Mouse (Mus musculus) gastrocnemius, adult 2 months (tissue): Measurements from ENCODE around the gene Polg2. TPM values are rescaled to one million over a fixed set of nuclear protein-coding genes. Genes with fewer than 3 reads are reported as not detected.
A peak's percentile ranks its signal among the peaks of the same experiment; 100 is the strongest.

Experiments
- DNase-seq: peaks from one replicate; pipeline ENCODE4 v3.0.0; 2022
- H3K27ac ChIP-seq: fragments of 200-600 bp; 2 replicates; pipeline ENCODE4 v1.8.1; 2022; ENCODE audit warnings: mild to moderate bottlenecking
- H3K4me3 ChIP-seq: fragments of 200-600 bp; 2 replicates; pipeline ENCODE4 v1.8.1; 2022; ENCODE audit warnings: mild to moderate bottlenecking, moderate library complexity
- CTCF ChIP-seq: fragments of 200-600 bp; IDR thresholded peaks from 2 replicates; pipeline ENCODE4 v1.8.1; 2022; ENCODE audit warnings: antibody characterized with exemption, mild to moderate bottlenecking, moderate library complexity
- intact Hi-C: fragments of 180-260 bp; cut with DNase I; formaldehyde crosslinking; loops from one replicate; pipeline ENCODE4 v1.15.1; 2025
- long read RNA-seq, 2 experiments: library from polyadenylated mRNA; stranded (forward); transcript quantifications; one replicate each; pipeline ENCODE4 v2.0.0; 2021
- total RNA-seq, 2 experiments: library from RNA; stranded (reverse); gene quantifications; 2 replicates each; pipeline ENCODE4 v1.2.3; 2021

Gene Polg2
- total RNA-seq: 1 to 10 TPM; 2.4 to 3.3 TPM
- long read RNA-seq, experiment 1, partial matches to known transcripts: 0 of 1 reads
- long read RNA-seq, experiment 1, other reads (novel, unspliced or antisense): 0 of 1 reads
- long read RNA-seq, experiment 2, partial matches to known transcripts: 0 of 3 reads
- long read RNA-seq, experiment 2, other reads (novel, unspliced or antisense): 1 of 3 reads

DNA sequence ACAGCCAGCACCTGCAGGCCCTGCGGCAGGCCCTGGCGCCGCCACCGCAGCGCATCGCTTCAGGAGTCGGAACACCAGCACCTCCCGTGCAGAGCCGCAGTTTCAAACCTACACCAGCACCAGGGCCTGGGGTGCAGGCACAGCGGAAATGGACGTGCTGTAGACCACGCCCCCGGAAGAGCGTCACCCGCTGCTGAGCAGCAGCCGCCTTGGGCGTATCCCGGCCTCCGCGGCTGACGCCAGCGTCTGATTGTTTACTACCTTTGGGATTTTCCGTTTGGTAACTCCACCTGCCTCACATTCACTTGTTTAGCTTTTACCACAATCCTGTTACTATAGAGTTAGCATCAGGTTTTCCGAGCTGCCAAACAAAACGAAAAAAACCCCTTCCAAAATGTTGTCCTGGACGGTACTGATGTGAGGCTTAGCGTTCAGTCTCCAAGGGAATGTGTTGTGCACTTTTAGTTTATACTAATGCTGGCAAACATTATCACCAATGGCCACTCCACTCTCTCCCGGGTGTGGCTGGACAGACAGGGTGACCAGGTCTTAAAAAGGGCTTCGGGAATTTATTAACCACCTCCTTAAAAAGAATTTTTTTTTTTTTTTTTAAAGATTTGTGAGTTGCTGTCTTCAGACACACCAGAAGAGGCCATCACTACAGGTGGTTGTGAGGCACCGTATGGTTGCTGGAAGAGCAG lies at the start of gene Polg2:
Polg2 (minus strand) TSS at position 150 of the 701 bp plus-strand sequence.
- DNase-seq: peak; percentile 94
- intact Hi-C loops: no loop called here

GRCm38 (mm10) chr11:106828079-106828478 lies 48.7 kb upstream of the Polg2 start:
- Histone ChIP-seq H3K4me3 (no peak overlapping the region), H3K27ac (no peak overlapping the region)
- DNase-seq: no peak
- intact Hi-C loops: no loop called here
- no peak for TF ChIP-seq CTCF

More for the DNA sequence above, at the start of gene Polg2:
- H3K4me3 ChIP-seq: peak within 1 kb of the TSS; percentile 90
- TF ChIP-seq CTCF: no peak
- H3K27ac ChIP-seq: peak within 1 kb of the TSS; percentile 96

DNA sequence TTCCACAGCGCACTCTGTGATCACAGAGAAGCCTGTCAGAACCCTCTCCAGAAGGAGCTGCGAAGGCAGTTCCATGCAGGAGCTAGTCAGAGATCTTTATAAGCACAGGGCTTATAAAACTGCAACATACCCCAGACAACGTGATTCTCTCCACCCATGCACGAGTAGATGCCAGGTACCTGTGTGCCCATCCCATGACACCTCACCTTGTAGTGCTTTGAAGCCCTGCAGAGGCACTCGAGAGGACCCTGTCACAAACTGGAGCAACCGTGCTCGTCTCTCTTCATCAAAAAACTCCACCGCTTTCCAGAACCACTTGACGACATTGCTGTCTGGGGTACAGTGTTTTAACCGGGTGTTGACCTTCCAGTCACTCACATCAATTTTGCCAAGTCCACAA lies 45.1 kb upstream of the Polg2 start:
- H3K27ac ChIP-seq: no peak overlapping the region

DNA sequence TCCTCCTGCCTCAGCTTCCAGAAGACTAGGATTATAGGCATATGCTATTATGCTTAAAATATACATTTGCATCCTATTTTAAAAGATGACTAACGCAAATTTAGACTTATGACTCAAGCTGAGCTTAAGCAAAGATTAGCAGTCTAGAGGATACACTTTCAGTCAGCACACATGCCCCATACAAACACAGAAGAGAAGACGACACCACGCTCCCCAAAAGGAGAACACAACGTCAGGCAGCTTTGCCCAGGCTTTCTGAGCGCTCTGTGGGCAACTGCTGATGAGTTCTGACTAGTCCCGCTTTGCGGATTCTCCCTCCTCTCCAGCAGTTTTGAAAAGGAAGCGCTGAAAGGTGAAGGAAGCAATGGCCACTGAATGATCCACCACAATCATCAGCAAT lies 44.4 kb upstream of the Polg2 start:
- Histone ChIP-seq H3K27ac (no peak overlapping the region), H3K4me3 (no peak overlapping the region)
- intact Hi-C loops: no loop called here
- no peak for DNase-seq
- no peak for TF ChIP-seq CTCF

More for the DNA sequence above, 45.1 kb upstream of the Polg2 start:
- TF ChIP-seq CTCF: no peak
- intact Hi-C loops: no loop called here
- H3K4me3 ChIP-seq: no peak overlapping the region
- no peak for DNase-seq

DNA sequence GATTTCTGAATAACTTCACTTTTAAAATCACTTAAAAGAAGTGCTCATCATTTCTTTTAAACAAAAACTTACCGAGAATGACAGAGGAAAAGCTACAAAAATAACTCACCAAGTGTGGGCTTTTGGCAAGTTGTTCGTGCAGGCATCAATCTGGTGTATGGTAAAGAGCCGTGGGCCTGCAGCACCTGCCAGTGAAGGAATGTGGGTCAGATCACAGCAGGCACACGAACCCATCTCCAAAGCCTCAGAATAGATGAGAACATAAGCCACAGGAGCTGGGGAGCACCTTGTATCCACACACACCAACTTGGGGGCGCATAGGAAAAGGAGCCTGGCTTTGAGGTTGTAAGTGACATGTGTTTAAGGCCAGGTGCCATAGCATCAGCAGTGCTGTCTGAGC lies 43.6 kb upstream of the Polg2 start:
- no peak for TF ChIP-seq CTCF
- Histone ChIP-seq H3K27ac (no peak overlapping the region; the same call in 1 of the 2 replicates), H3K4me3 (no peak overlapping the region)
- intact Hi-C loops: no loop called here
- no peak for DNase-seq

- TF ChIP-seq CTCF: no peak
- no peak for DNase-seq
- intact Hi-C loops: no loop called here
- Histone ChIP-seq H3K27ac (no peak overlapping the region; the same call in 1 of the 2 replicates), H3K4me3 (no peak overlapping the region)
Observed at GRCm38 (mm10) chr11:106822491-106822890, 43.2 kb upstream of the Polg2 start.

DNA sequence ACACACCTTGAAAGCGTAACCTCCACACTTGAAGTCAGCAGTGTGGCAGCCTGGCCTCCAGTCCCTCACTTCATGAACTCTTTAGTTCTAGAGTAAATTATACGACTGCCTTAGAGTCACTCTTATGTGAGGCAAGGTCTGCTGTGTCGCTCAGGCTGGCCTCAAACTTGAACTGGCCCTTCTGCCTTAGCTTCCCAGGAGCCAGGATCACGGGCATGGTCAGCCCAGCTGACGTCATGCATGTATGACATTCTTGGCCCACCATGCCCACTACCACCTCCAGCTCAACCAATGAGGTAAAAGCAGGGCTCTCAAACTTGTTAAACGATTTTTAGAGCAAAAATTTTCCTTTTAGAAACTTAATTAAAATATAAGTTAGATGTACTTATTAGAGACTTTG lies 42.1 kb upstream of the Polg2 start:
- intact Hi-C loops: no loop called here
- DNase-seq: no peak
- Histone ChIP-seq H3K27ac (peak overlapping the region; percentile 57), H3K4me3 (no peak overlapping the region)
- TF ChIP-seq CTCF: no peak

DNA sequence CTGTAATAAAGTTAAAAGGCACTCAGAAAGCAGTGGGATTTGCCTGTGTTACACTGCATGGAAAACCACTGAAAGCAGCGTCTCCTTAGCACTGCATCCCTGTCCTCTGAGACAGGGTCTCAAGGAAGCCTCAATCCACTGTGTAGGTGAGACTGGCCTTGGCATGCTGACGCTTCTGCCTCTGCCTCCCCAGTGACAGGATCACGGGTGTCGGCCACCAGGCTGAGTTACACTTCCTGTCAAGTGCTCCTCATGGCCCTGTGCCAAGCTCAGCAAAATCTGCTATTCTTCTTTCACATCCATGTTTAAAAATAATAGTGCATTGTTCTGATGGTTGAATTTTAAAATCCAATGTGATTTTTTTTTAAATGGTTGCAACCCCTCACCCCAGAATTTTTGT lies 41.6 kb upstream of the Polg2 start:
- H3K4me3 ChIP-seq: no peak overlapping the region
- H3K27ac ChIP-seq: peak overlapping the region; percentile 57
- no peak for TF ChIP-seq CTCF
- intact Hi-C loops: no loop called here
- DNase-seq: peak; percentile 71

DNA sequence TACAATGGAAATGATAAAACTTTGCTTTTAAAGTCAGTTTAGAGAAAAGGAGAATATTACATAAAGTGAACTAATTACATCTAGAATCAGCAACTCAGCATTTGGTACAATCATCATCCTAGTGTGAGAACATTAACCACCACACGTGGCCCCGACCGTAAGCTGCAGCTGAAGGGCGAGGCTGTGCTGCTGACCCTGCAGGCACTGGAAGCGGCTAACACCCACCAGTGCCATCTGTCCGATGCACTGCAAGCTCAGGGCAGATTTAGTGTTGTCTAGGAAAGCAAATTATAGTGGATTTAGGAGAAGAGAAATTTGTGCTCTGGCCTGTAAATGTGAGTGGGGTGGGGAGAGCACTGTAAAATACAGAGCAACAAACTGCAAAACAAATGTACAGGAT lies 40.9 kb upstream of the Polg2 start:
- DNase-seq: no peak
- intact Hi-C loops: no loop called here
- no peak for TF ChIP-seq CTCF
- Histone ChIP-seq H3K27ac (peak overlapping the region; percentile 57; the same call in 1 of the 2 replicates), H3K4me3 (no peak overlapping the region)

DNA sequence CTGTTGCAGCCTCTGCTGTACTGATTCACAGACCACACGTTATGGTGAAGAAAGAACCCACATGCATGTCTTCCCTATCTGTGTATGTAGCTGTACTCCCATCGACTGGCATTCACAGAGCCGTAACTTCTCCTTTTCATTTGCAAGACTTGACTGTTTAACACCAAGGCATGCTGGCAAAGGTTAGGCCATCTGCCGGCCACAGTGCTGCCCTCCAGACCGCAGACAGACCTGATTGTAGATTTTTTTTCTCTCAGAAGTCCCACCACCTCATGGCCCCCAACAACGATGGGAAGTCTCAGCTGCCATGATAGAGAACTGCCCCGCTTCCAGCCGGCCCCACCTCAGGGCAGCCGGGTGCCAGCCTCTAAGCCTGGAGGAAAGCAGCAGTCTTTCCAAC lies 40.3 kb upstream of the Polg2 start:
- DNase-seq: no peak
- no peak for TF ChIP-seq CTCF
- H3K27ac ChIP-seq: no peak overlapping the region
- H3K4me3 ChIP-seq: no peak overlapping the region
- intact Hi-C loops: no loop called here

- TF ChIP-seq CTCF: no peak
- H3K27ac ChIP-seq: no peak overlapping the region; the same call in 1 of the 2 replicates
- intact Hi-C loops: no loop called here
- DNase-seq: no peak
- no peak overlapping the region for H3K4me3 ChIP-seq
Observed at GRCm38 (mm10) chr11:106818341-106818740, 39.0 kb upstream of the Polg2 start.

DNA sequence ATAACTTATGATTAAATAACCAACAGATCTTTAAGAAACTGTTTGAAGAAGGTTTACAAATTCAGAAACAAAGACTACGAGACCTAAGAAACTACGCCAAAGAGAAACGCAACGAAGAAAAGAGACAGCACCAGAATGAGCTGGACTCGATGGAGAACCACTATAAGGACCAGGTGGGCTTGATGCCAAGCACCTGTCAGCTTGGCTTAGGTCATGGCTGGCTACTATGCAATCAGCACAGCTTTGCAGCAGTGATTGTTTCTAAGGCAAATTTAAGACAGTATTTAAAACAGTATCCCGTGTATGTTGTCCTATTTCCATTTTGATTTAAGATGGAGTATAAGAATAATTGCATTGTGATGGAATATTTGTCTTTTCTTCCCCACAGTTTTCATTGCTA lies 38.5 kb upstream of the Polg2 start:
- TF ChIP-seq CTCF: no peak
- Histone ChIP-seq H3K4me3 (no peak overlapping the region), H3K27ac (no peak overlapping the region)
- intact Hi-C loops: no loop called here
- DNase-seq: peak; percentile 47

GRCm38 (mm10) chr11:106817156-106817555 lies 37.8 kb upstream of the Polg2 start:
- Histone ChIP-seq H3K4me3 (no peak overlapping the region), H3K27ac (no peak overlapping the region)
- TF ChIP-seq CTCF: no peak
- DNase-seq: no peak
- intact Hi-C loops: no loop called here

DNA sequence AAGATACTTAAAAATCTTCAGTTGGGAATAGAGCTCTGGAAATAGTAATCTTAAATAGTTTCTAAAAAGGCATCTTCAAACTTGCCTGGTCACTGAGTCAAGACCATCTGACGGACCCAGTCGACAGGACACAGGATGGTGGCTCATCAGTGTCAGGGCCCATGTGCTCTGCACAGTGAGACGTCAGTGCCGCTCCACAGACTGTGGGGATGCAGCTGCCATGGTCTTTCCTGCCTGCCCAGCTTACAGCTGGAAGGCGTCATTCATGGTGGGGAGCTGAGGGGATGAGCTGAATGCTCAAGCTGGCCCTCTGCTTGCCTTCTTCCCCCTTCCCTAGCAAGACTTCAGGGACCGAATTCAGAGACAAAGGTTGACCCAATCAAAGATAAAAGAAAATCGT lies 37.0 kb upstream of the Polg2 start:
- intact Hi-C loops: no loop called here
- Histone ChIP-seq H3K4me3 (no peak overlapping the region), H3K27ac (0 out of 2 replicates have a peak overlapping the region, but pooled peaks have one; percentile 24)
- TF ChIP-seq CTCF: no peak
- DNase-seq: no peak
